Mouse (Mus musculus) heart, postnatal 0 days (tissue): ENCODE results near the gene Pde11a. TPM values are rescaled to one million over a fixed set of nuclear protein-coding genes. Genes with fewer than 3 reads are reported as not detected.

Experiments used
- ATAC-seq: fragments of 200-750 bp; cut with Nextera tagmentation; 2 replicates; pipeline ENCODE4 v1.8.0; 2017; ENCODE audit warnings: low read depth, moderate number of reproducible peaks, moderate library complexity; ENCODE audit not compliant: insufficient read depth
- DNase-seq: peaks from one replicate; pipeline ENCODE4 v3.0.0-alpha.2; 2016; ENCODE audit warnings: low spot score
- H3K27ac ChIP-seq: fragments of 300-500 bp; sonication (generic); 2 replicates; pipeline ENCODE4 v1.5.1; 2014; ENCODE audit warnings: low read depth, mild to moderate bottlenecking
- H3K27me3 ChIP-seq: fragments of 300-500 bp; sonication (generic); 2 replicates; pipeline ENCODE4 v1.6.1; 2014; ENCODE audit warnings: low read length, mixed read lengths; ENCODE audit not compliant: control insufficient read depth, insufficient read depth
- H3K36me3 ChIP-seq: fragments of 300-500 bp; sonication (generic); replicated peaks from 2 replicates; pipeline ENCODE4 v1.6.1; 2014; ENCODE audit warnings: low read length, mixed read lengths; ENCODE audit not compliant: control insufficient read depth, insufficient read depth
- H3K4me1 ChIP-seq: fragments of 300-500 bp; sonication (generic); 2 replicates; pipeline ENCODE4 v1.6.1; 2014; ENCODE audit warnings: antibody characterized with exemption; ENCODE audit not compliant: control insufficient read depth, insufficient read depth
- H3K4me2 ChIP-seq: fragments of 300-500 bp; sonication (generic); 2 replicates; pipeline ENCODE4 v1.6.1; 2014; ENCODE audit warnings: low read depth, mild to moderate bottlenecking, low read length, moderate library complexity
- H3K4me3 ChIP-seq: fragments of 300-500 bp; sonication (generic); 2 replicates; pipeline ENCODE4 v1.5.1; 2014; ENCODE audit warnings: low read depth, low read length
- H3K9ac ChIP-seq: fragments of 300-500 bp; sonication (generic); replicated peaks from 2 replicates; pipeline ENCODE4 v1.6.1; 2014; ENCODE audit warnings: low read depth, low read length, mixed read lengths
- H3K9me3 ChIP-seq: fragments of 300-500 bp; sonication (generic); replicated peaks from 2 replicates; pipeline ENCODE4 v1.6.1; 2016; ENCODE audit warnings: low read length; ENCODE audit not compliant: control insufficient read depth
- CTCF ChIP-seq: IDR thresholded peaks from 2 replicates; pipeline ENCODE4 v1.5.1; 2016; ENCODE audit warnings: antibody characterized with exemption, control low read depth, low read depth
- EP300 ChIP-seq: IDR thresholded peaks from 2 replicates; pipeline ENCODE4 v1.6.1; 2016; ENCODE audit warnings: antibody characterized with exemption, low read depth
- WGBS: fragments of 180-500 bp; shearing (Covaris S2); extraction: QIAGEN DNeasy Blood & Tissue Kit; methylation state at CpG from one replicate; pipeline ENCODE4 v1.1.7; 2014; 5-methylcytosine and 5-hydroxymethylcytosine counted together
- polyA plus RNA-seq: library from polyadenylated mRNA; unstranded; fragments of >200 nt; fragmentation: Nextera tagmentation; extraction: Ambion mirVana; gene quantifications from 2 replicates; pipeline ENCODE4 v1.2.1, GENCODE M21; 2015
- total RNA-seq: library from RNA; depleted of rRNA; stranded (reverse); fragments of >200 nt; gene quantifications from 2 replicates; pipeline ENCODE4 v1.2.3, GENCODE M21; 2014; ENCODE audit warnings: low replicate concordance

Pde11a gene
- total and polyA plus RNA-seq, 2 experiments from 2014 or later = 0.05 TPM; not detected in 1

DNA sequence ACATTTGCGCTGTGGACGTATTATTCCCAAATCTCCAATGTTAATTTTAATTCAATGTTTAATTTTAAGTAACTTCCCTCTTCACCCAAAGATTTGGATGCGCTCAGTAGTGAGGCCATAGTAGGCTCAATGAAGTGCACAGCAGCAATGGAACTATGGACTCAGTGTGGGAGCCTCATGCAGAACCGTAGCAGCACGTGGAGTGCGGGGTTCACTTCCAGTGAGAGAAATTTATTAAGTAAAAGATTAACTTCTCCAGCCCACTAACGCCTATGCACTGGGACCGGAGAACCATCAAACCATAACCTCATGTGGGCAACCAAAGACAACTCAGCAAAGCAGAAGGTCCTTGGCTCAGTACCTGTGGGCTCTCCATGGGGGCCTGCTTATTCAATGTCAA lies 322.4 kb downstream of the Pde11a start:
- no peak overlapping the region for H3K4me3 ChIP-seq
- no peaks in the 10 kb centered on the region for H3K36me3 ChIP-seq
- no peak overlapping the region for H3K4me2 ChIP-seq
- no peak overlapping the region for H3K27ac ChIP-seq
- H3K9ac ChIP-seq = no peak overlapping the region
- no peaks in the 10 kb centered on the region for H3K4me1 ChIP-seq
- H3K27me3 ChIP-seq = no peaks in the 10 kb centered on the region
- no peaks in the 10 kb centered on the region for H3K9me3 ChIP-seq
- TF ChIP-seq CTCF (no peak), EP300 (no peak)
- ATAC-seq (no peak), DNase-seq (no peak)
- WGBS = 95% methylated on average over 8 of the region's 8 CpGs

DNA sequence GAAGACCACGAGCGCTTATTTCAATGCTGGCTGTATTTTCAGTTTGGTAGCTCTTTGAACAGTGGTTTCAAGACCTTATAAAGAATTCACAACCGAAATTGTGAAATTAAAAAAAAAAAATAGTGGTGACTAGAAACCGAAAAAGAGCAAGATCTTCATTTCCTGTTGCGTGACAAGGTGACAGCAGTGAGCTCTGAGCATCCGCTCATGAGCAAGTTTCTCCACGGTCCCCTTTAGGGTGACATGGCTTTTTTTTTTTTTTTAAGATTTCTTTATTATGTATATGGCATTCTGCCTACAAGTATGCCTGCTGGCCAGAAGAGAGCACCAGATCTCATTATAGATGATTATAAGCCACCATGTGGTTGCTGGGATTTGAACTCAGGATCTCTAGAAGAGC lies 323.1 kb downstream of the Pde11a start:
- no peaks in the 10 kb centered on the region for H3K36me3 ChIP-seq
- DNase-seq = no peak
- H3K9me3 ChIP-seq = no peaks in the 10 kb centered on the region
- H3K4me1 ChIP-seq = no peaks in the 10 kb centered on the region
- 88% methylated on average over 7 of the region's 7 CpGs for WGBS
- no peak overlapping the region for H3K4me2 ChIP-seq
- no peak overlapping the region for H3K27ac ChIP-seq
- H3K27me3 ChIP-seq = no peaks in the 10 kb centered on the region
- no peak overlapping the region for H3K9ac ChIP-seq
- no peak for ATAC-seq
- TF ChIP-seq CTCF (no peak), EP300 (no peak)
- H3K4me3 ChIP-seq = no peak overlapping the region

DNA sequence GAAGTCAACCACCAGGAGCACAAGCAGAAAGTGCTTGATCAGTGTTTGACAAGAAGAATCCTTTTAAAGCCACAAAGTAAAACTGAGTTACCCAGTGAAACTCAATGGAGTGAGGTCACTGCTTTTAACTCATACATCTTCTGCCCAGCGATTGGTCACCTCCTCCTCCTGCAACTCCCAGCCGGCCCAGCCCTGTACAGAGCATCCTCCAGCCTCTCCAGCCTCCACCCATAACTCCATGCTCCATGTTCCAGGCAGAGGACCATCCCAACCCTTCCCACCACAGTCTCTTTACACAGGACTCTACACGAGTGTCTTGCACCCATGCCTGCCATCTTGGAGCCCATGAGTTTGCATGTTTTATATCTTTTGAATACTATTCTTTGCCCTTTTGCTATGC lies 323.9 kb downstream of the Pde11a start:
- no peaks in the 10 kb centered on the region for H3K9me3 ChIP-seq
- no peak for ATAC-seq
- TF ChIP-seq CTCF (no peak), EP300 (no peak)
- H3K9ac ChIP-seq = no peak overlapping the region
- no peak for DNase-seq
- H3K27ac ChIP-seq = no peak overlapping the region
- no peaks in the 10 kb centered on the region for H3K27me3 ChIP-seq
- no peak overlapping the region for H3K4me3 ChIP-seq
- no peaks in the 10 kb centered on the region for H3K36me3 ChIP-seq
- WGBS = 85% methylated on average over 3 of the region's 3 CpGs
- H3K4me1 ChIP-seq = no peaks in the 10 kb centered on the region
- H3K4me2 ChIP-seq = no peak overlapping the region

DNA sequence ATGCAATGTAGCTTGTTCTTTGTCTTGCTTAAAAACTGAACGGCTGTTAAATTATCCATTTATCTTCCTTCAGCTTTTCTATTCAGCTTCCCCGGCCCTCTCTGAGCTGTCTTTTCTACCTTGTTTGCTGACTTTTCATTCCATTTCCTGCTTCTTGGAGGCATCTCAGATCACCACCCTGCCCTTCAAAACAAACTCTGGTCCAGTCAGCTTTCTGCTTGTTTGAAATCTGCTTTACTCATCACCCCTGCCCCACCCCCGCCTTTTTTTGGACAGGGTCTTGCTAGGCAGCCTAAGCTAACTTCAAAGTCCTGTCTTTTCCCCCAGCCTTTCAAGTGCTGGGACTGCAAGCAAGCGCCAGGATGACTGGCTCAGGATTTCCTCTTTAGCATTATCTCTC lies 332.4 kb downstream of the Pde11a start:
- TF ChIP-seq CTCF = no peak
- no peak for TF ChIP-seq EP300
- Histone ChIP-seq H3K4me2 (no peak overlapping the region), H3K36me3 (no peaks in the 10 kb centered on the region), H3K9me3 (no peaks in the 10 kb centered on the region), H3K4me1 (no peaks in the 10 kb centered on the region), H3K9ac (no peak overlapping the region), H3K27ac (no peak overlapping the region), H3K27me3 (no peaks in the 10 kb centered on the region), H3K4me3 (no peak overlapping the region)
- ATAC-seq = no peak
- no peak for DNase-seq
- WGBS = 36% methylated on average over 4 of the region's 4 CpGs

DNA sequence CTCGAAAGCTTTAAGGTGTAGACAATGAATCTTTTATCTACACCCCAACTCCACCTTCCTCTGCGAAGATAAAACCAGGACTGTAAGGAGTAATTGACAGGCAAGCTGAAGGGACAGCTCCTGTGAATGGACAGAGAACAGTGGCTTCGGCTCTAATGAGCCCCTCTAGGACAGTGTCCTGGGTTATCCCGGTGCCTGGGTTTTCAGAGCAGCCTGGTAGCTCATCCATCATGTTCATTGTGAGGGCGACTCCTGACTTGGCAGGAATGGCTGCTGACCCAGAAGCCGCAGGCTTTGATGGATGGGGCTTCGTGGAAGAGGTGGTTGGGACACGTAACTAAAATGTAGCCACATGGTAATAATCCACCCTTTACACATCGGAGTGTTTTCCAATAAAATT lies 335.7 kb downstream of the Pde11a start:
- Histone ChIP-seq H3K4me2 (no peak overlapping the region), H3K4me3 (no peak overlapping the region), H3K27me3 (no peaks in the 10 kb centered on the region), H3K27ac (no peak overlapping the region), H3K36me3 (no peaks in the 10 kb centered on the region), H3K9me3 (no peaks in the 10 kb centered on the region), H3K9ac (no peak overlapping the region), H3K4me1 (peaks cover 13% of the 10 kb centered on the region; the same call in 1 of the 2 replicates)
- DNase-seq (no peak), ATAC-seq (no peak)
- 51% methylated on average over 9 of the region's 9 CpGs for WGBS
- TF ChIP-seq EP300 (no peak), CTCF (no peak)

DNA sequence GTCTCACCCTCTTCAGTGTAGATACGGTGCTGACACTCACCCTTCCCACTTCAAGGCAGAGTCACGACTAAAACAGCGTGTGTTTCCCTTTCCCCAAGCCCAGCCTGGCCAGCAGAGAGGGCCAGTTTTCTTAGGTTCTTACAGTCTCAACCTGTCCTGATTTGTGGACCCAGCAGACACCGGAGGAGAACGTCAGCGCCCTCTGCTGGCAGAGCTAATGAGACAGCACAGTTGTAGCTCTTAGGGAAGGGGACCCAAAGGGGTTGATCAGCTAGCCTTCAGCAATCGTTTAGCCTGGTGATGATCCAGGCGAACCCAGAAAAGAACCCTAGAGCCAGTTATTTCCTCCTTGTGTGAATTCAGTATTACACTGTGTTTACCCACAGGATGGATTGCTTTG lies 337.2 kb downstream of the Pde11a start:
- Histone ChIP-seq H3K9ac (no peak overlapping the region), H3K36me3 (no peaks in the 10 kb centered on the region), H3K4me2 (no peak overlapping the region), H3K27ac (no peak overlapping the region), H3K4me3 (no peak overlapping the region), H3K27me3 (no peaks in the 10 kb centered on the region), H3K9me3 (no peaks in the 10 kb centered on the region), H3K4me1 (peaks cover 15% of the 10 kb centered on the region; the same call in 1 of the 2 replicates)
- no peak for TF ChIP-seq EP300
- peak; percentile 62 for TF ChIP-seq CTCF
- DNase-seq (no peak), ATAC-seq (no peak)
- WGBS = 36% methylated on average over 8 of the region's 8 CpGs
